Mouse (Mus musculus): ENCODE measurements at regions not wholly inside any gene's neighbourhood (a gene's known extent, or its start where the extent isn't known, plus 50 kb on each side); places are given as distances from the start of the nearest gene placed in this dataset. TPM values are rescaled to one million over a fixed set of nuclear protein-coding genes. Genes with fewer than 3 reads are reported as not detected.

GRCm38 (mm10) chr15:22351502-22351901 lies 197.3 kb upstream of the Cdh18 start:
- Histone ChIP-seq H3K36me3 (ENCODE audit: control insufficient read depth, insufficient read depth, low read length) (no peaks in the 10 kb centered on the region), H3K4me2 (ENCODE audit: low read length) (no peak overlapping the region), H3K4me3 (ENCODE audit: low read length) (no peak overlapping the region), H3K27me3 (replicated peaks; ENCODE audit: control insufficient read depth, insufficient read depth, low read length) (no peaks in the 10 kb centered on the region), H3K4me1 (ENCODE audit: control insufficient read depth, insufficient read depth, low read depth, low read length) (no peaks in the 10 kb centered on the region), H3K27ac (ENCODE audit: low read depth, low read length) (no peak overlapping the region), H3K9ac (ENCODE audit: low read depth, low read length) (no peak overlapping the region), H3K9me3 (ENCODE audit: control insufficient read depth, low read length) (no peaks in the 10 kb centered on the region)
- WGBS, result 92% methylated on average over 1 of the region's 1 CpGs
- no peak for ATAC-seq

Small RNA genes in the stretch of these regions (microRNA-seq; reads per million reads assigned to microRNA genes)
- not detected for gene Gm27525
